Mouse (Mus musculus) granulocyte monocyte progenitor cell, adult 5-6 weeks (primary cell): Measurements from ENCODE around the gene Dcbld1. TPM values are rescaled to one million over a fixed set of nuclear protein-coding genes. Genes with fewer than 3 reads are reported as not detected.
"Not testable (repeated sequence)": the region's sequence is repeated elsewhere in the genome, so short reads cannot be mapped to it uniquely, and the experiment has no call there.

ENCODE experiments used
- ATAC-seq: replicated peaks from 2 replicates; pipeline ENCODE4 v1.8.0; 2016; ENCODE audit warnings: mild to moderate bottlenecking, moderate TSS enrichment, inconsistent platforms; ENCODE audit not compliant: poor library complexity, severe bottlenecking
- total RNA-seq, 2 experiments: library from RNA; stranded (forward) in 1 of 2; stranded (reverse) in 1 of 2; fragments of 200-712, 200-1000 nt in 1 of 2; fragments of >200 nt in 1 of 2; fragmentation: Nextera tagmentation in 1 of 2; gene quantifications; 2 replicates each; pipeline ENCODE4 v1.2.3; 2014 to 2017

Gene Dcbld1
- total RNA-seq, 2 experiments from 2014 or later: 0.09 to 0.10 TPM

GRCm38 (mm10) chr10:52293921-52294577 lies 60.6 kb downstream of the Dcbld1 start:
- ATAC-seq: no peak

GRCm38 (mm10) chr10:52295934-52296333 lies 62.5 kb downstream of the Dcbld1 start:
- ATAC-seq: no peak

- not testable (repeated sequence) for ATAC-seq
Measured at GRCm38 (mm10) chr10:52298568-52298967, 65.1 kb downstream of the Dcbld1 start.

- ATAC-seq: no peak
Measured at GRCm38 (mm10) chr10:52301766-52302165, 68.3 kb downstream of the Dcbld1 start.

GRCm38 (mm10) chr10:52302271-52302670 lies 68.9 kb downstream of the Dcbld1 start:
- no peak for ATAC-seq

GRCm38 (mm10) chr10:52304574-52304973 lies 71.2 kb downstream of the Dcbld1 start:
- ATAC-seq: no peak

GRCm38 (mm10) chr10:52309196-52309595 lies 75.8 kb downstream of the Dcbld1 start:
- ATAC-seq: no peak

GRCm38 (mm10) chr10:52319506-52320286 lies 86.3 kb downstream of the Dcbld1 start:
- no peak for ATAC-seq

- no peak for ATAC-seq
Measured at GRCm38 (mm10) chr10:52321918-52322317, 88.5 kb downstream of the Dcbld1 start.

- ATAC-seq: peak; percentile 46; the same call in 1 of the 2 replicates
Measured at GRCm38 (mm10) chr10:52331007-52331406, 97.6 kb downstream of the Dcbld1 start.

GRCm38 (mm10) chr10:52343324-52343723 lies 109.9 kb downstream of the Dcbld1 start:
- ATAC-seq: not testable (repeated sequence)

- ATAC-seq: no peak
Measured at GRCm38 (mm10) chr10:52353184-52353583, 119.8 kb downstream of the Dcbld1 start.

- no peak for ATAC-seq
Measured at GRCm38 (mm10) chr10:52358467-52358866, 125.0 kb downstream of the Dcbld1 start, which contains the start of gene Gm26741. Gm26741 (plus strand) TSS chr10:52358767.

GRCm38 (mm10) chr10:52360241-52360735 lies 126.9 kb downstream of the Dcbld1 start:
- ATAC-seq: no peak

- no peak for ATAC-seq
Measured at GRCm38 (mm10) chr10:52360862-52361609, 127.6 kb downstream of the Dcbld1 start.

- ATAC-seq: no peak
Measured at GRCm38 (mm10) chr10:52368376-52368775, 135.0 kb downstream of the Dcbld1 start.

Other genes with a start within 250 kb of the Dcbld1 start
- gene Vgll2, start 211.1 kb upstream of the Dcbld1 start, total RNA-seq (2014; fragmentation: Nextera tagmentation): not detected in 2 replicates
- not detected in 2 replicates for gene Vgll2, start 211.1 kb upstream of the Dcbld1 start, total RNA-seq (2017)
- gene Ros1, start 38.4 kb upstream of the Dcbld1 start, total RNA-seq (2014; fragmentation: Nextera tagmentation): not detected in 2 replicates
- gene Ros1, start 38.4 kb upstream of the Dcbld1 start, total RNA-seq (2017): not detected in 2 replicates
- gene Gm26741, start 125.1 kb downstream of the Dcbld1 start, total RNA-seq (2014; fragmentation: Nextera tagmentation): not detected in 2 replicates
- not detected in 2 replicates for gene Gm26741, start 125.1 kb downstream of the Dcbld1 start, total RNA-seq (2017)
- gene Gopc, start 148.5 kb downstream of the Dcbld1 start, total RNA-seq (2014; fragmentation: Nextera tagmentation): 16.8 and 19.0 TPM in 2 replicates
- 15.1 and 16.6 TPM in 2 replicates for gene Gopc, start 148.5 kb downstream of the Dcbld1 start, total RNA-seq (2017)
- gene Nepn, start 155.4 kb downstream of the Dcbld1 start, total RNA-seq (2014; fragmentation: Nextera tagmentation): not detected in 2 replicates
- not detected in 2 replicates for gene Nepn, start 155.4 kb downstream of the Dcbld1 start, total RNA-seq (2017)
- 26.1 and 31.0 TPM in 2 replicates for gene Nus1, start 183.9 kb downstream of the Dcbld1 start, total RNA-seq (2014; fragmentation: Nextera tagmentation)
- 25.9 and 29.8 TPM in 2 replicates for gene Nus1, start 183.9 kb downstream of the Dcbld1 start, total RNA-seq (2017)